Mouse (Mus musculus): ENCODE data around the gene Obox2.
"Not testable (repeated sequence)": the region's sequence is repeated elsewhere in the genome, so short reads cannot be mapped to it uniquely, and the experiment has no call there.

The Obox2 gene

DNA sequence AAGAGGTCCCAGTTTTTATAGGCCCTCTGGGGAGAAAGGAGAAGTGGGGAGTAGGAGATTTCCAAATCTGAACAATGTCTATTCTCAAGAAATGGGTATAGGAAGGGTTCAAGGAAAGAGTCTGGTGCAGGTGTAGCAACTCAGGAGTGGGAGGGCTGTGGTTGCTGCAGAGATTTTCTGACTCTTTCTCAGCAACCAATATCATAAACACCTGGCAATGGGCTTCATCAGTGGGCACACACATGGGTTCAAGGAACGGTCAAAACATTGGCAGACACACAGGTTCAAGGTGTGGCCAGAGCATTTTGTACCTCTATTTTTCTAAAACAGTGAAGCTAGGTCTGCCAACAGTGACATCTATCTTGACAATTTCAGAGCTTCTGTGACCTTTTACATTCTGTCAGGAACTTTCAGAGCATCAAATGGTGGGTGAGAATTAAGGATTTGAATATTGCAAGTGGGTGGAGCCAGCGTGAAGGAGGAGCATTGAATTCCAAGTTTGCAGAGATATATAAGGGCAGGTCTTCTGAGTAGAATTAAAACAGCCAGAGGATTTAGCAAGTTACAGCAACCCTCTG lies at the start of gene Obox2, which contains the start of gene Obox1:
TSS of gene Obox2 (plus strand) at position 301 of the 578 bp plus-strand sequence.
TSS of gene Obox1 (plus strand) at position 528 of the 578 bp plus-strand sequence.
- not testable (repeated sequence) for DNase-seq (ENCODE audit: low read depth, low spot score)

- DNase-seq (ENCODE audit: low read depth, low spot score), result not testable (repeated sequence)
Measured at GRCm38 (mm10) chr7:15399147-15399874, 10.8 kb downstream of the Obox2 start.

- DNase-seq (ENCODE audit: low read depth, low spot score), result not testable (repeated sequence)
Measured at GRCm38 (mm10) chr7:15406816-15407215, 18.3 kb downstream of the Obox2 start.

DNA sequence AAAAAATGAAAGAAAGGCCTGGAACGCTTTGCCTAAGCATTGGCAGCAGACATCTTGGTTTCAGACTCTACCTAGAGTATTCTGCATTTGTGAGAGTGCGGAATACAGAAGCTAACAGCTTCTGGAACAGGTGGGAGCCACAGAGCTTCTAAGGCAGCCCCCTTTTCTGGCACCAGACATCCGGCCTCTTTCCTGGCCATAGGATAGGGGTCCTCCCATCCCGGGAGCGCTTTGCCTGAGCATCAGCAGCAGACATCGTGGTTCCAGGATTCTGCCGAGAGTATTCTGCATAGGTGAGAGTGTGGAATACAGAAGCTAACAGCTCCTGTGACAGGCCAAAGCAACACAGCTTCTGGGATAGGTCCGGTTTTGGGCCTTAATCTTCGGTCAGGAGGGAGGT lies 29.5 kb downstream of the Obox2 start:
- DNase-seq (ENCODE audit: low read depth, low spot score), result not testable (repeated sequence)

- DNase-seq (ENCODE audit: low read depth, low spot score), result not testable (repeated sequence)
Measured at GRCm38 (mm10) chr7:15425537-15425936, 37.0 kb downstream of the Obox2 start.

Data from mesoderm, embryonic 11.5 days (tissue).